Mouse (Mus musculus) cerebellum, postnatal 25 days (tissue): ENCODE data around the gene Lce3a.

Experiments
- DNase-seq, 2 experiments: peaks; one replicate each; pipeline ENCODE4 v3.0.0; 2021; ENCODE audit warnings: mixed read lengths in 2 of 2

The Lce3a gene

DNA sequence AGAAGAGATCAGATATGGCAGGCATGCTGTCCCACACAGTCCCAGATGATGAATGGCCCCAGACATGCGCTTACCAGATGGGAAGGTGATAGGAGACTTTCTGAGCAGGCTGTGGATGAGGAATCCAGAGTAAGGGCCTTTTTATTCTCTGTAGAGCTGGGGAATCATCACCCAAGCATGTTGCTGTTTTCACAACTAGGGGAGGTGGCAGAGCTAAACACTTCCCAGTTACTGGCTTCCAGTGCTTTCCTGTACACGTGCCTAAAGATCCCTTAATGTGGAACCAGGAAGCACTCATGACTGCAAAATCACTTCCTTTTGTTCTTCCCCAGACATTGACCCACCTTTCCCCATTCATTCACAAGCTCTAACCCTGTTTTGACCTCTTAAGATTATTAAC is at the start of gene Lce3a:
Lce3a (minus strand) TSS at position 101 of the 400 bp plus-strand sequence.
- DNase-seq: no peak

DNA sequence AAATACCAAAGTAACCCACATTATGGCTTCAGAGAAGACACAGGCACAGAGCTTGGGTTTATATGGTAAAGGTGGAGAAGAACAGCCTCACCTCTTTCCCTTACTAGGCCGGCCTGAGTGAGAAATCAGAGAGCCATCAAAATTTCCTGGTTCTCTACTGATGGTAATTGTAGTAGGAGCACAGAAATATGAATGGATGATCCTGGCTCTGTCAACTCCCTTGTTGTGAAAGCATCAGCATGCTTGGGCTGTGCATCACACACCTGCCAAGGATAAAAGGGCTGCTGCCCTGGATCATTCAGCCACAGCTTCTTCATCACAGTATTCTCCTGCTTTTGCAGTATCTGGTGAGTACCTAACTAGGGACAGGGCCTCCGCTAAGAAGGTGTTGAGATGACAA is 40.7 kb upstream of the Lce3a start, which contains the start of gene Lce3e:
Lce3e (plus strand) TSS at position 301 of the 400 bp plus-strand sequence.
- no peak for DNase-seq

DNA sequence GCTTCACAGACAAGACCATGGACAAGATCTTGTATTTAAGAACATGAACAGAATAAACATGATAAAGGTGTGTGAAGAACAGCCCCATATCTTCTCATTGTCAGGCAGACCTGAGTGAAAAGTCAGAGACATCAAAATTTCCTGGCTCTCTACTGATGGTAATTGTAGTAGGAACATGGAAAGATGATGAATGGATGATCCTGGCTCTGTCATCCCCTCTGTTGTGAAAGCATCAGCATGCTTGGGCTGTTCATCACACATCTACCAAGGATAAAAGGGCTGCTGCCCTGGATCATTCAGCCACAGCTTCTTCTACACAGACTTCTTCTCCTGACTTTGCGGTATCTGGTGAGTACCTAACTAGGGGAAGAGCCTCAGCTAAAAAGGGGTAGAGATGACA is 31.1 kb upstream of the Lce3a start, which contains the start of gene Lce3d:
Lce3d (plus strand) TSS at position 301 of the 400 bp plus-strand sequence.
- no peak for DNase-seq

DNA sequence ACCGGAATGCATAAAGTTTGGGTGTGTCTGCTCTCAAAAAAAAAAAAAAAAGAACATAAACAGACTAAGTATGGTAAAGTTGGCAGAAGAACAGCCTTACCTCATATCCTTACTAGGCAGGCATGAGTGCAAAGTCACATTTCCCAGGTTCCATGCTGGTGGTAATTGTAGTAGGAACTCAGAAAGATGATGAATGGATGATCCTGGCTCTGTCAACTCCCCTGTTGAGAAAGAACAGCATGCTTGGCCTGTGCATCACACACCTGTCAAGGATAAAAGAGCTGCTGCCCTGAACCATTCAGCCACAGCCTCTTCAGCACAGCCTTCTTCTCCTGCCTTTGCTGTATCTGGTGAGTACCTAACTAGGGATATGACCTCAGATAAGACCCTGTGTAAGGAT is 18.2 kb upstream of the Lce3a start, which contains the start of gene Lce3c:
Lce3c (plus strand) TSS at position 301 of the 400 bp plus-strand sequence.
- no peak for DNase-seq

DNA sequence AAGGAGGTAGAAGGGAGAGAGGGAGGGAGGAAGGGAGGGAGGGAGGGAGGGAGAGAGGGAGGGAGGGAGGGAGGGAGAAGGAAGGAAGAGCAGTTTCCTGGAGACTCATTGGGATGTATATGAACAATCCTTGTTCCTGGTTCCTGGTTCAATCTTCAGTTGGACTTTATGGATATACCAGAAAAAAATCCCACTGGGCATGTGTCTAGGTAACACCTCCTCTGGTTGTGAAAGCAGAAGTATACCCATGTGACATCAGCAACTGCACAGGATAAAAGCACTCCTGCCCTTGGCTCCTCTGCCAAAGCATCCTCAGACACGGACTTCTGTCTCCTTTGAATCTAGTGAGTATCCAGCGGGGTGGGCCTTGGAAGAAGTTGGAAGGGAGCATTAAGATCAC is 6.6 kb upstream of the Lce3a start, which contains the start of gene Lce3b:
Lce3b (plus strand) TSS at position 301 of the 400 bp plus-strand sequence.
- DNase-seq: no peak

DNA sequence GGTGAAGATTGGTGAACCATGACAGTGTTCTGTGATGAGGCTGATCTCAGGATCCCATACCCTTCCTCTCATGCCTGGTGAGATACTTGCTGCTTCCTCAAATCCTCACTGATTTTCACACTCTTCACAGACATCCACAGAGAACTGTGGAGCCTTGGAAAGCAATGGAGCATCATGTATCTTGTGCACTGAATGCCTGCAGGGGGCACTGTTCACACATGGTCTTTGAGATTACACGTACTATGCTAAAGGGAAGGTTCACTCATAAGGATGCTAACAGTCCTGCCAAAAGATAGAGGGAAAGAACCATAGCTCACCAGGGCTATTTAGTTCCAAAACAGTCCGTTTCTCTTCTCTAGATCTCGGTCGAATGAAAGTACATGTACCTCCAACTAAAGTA is 5.7 kb downstream of the Lce3a start:
- DNase-seq: peak in 1 of 2 experiments; percentile 8

DNA sequence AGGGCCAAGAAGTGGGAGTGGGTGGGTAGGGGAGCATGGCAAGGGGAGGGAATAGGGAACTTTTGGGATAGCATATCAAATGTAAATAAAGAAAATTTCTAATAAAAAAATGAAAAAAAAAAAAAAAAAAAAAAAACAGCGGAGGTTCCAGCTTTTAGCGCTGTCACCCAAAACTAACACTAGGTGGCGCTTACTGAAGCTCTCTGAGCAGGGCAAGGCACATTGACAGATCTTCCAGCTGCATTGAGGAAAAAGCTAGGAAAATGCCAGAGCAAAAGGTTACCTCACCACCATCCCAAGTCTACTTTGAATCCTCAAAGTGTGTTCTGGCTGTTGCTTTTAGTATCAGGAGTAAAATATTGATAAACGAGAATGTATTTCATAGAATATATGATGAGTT is 18.5 kb downstream of the Lce3a start:
- peak in 1 of 2 experiments; percentile 12 for DNase-seq

DNA sequence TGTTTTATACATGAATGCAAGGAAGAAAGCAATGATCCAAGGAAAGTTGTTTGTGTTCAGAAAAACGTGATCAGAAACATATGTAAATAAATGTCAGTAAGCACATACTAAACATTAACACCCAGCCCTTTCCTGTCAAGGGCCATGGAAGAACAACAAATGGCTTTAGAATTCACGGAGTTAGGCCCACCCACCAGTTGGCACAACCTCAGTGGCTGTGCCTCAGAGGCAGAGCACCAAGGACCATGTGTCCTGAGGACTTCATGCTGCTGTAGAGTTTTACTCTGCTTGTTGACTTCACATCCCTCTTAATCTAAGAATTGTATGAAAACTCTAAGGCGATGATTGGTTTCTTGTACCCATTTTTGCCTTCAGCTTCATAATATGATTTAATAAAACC is 20.8 kb downstream of the Lce3a start:
- no peak for DNase-seq

DNA sequence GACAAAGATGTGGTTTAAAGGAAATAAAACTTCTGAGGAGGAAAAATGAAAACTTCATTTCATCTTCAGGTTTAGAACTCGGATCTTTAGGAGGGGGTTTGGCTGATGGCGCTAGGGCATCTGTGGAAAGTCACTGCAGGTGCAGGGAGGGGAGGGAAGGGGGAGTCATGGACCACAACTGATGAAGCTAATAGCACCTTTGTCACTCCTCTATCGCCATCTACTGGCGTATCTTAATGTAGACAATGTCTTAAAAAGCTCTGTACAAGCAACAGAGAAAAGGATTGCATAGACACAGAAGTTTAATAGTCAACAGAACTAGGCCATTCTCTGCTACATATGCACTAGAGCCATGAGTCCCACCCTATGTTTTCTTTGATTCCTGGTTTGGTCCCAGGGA is 22.4 kb downstream of the Lce3a start:
- no peak for DNase-seq

DNA sequence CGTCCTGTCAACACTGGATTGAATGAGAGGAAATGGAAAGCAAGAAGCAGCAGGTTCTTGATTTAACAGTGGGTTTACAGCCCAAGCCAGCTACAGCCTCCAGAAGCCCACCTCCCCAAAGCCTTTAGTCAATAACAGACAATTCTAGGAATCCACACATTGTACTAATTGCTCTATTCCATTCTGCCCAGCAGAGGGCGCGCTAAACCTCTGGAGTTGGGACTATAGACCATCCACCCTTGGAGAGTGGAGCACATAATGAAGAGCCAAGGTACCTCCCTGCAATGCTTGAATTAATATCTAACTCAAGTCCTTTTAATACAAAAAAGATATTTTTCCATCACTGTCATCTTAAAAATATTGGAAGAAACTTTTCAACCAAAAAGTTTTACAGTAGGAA is 23.0 kb downstream of the Lce3a start:
- peak in 1 of 2 experiments; percentile 31 for DNase-seq

DNA sequence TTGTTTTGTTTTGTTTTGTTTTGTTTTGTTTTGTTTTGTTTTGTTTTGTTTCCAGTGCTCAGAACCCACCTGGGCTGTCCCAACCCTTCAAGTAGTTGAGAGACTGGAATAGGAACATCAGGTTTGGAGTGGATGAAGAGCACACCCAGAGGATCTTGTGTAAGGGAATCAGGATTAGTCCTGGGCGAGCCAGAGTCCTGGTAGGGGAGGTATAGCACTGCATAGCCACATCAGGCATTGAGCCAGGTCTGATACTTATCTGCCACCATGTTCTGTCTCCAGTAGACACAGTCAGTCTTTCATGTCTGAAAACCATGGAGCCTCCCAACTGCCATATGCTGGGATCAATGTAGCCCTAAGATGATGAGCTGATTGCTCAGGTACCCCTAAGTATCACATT is 31.5 kb downstream of the Lce3a start:
- DNase-seq: no peak

DNA sequence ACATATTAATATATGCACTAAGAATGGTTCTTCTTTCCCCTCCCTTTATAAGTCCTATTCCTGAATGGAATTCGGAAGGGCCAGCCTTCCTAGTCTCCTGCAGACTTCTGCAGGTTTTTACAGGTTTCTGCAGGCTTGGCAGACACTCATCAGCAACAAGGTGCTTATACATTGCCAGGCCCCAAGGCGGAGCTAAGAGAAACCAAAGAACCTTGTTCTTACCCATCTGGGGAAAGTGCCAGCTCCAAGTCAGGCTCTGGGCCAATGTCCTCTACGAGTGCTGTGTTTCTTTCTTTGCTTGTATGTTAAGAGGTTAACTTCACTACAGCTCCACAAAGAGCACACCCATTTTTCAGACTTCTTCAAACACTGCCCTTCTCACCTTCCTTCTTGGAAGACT is 32.0 kb downstream of the Lce3a start:
- DNase-seq: no peak
